Mouse (Mus musculus) lung, embryonic 14.5 days (tissue): ENCODE measurements around the gene Mpz. TPM values are rescaled to one million over a fixed set of nuclear protein-coding genes. Genes with fewer than 3 reads are reported as not detected.

ENCODE experiments used
- ATAC-seq: fragments of 200-750 bp; cut with Nextera tagmentation; 2 replicates; pipeline ENCODE4 v1.8.0; 2017; ENCODE audit warnings: mild to moderate bottlenecking, moderate TSS enrichment, moderate library complexity; ENCODE audit not compliant: insufficient read depth
- DNase-seq: peaks from one replicate; pipeline ENCODE4 v3.0.0-alpha.2; 2015
- H3K27ac ChIP-seq: fragments of 300-500 bp; sonication (generic); 2 replicates; pipeline ENCODE4 v1.5.1; 2014; ENCODE audit warnings: low read depth, mild to moderate bottlenecking, moderate library complexity
- H3K27me3 ChIP-seq: fragments of 300-500 bp; sonication (generic); 2 replicates; pipeline ENCODE4 v1.6.1; 2014; ENCODE audit warnings: low read length, control low read depth; ENCODE audit not compliant: insufficient read depth
- H3K36me3 ChIP-seq: fragments of 300-500 bp; sonication (generic); 2 replicates; pipeline ENCODE4 v1.6.1; 2014; ENCODE audit warnings: control low read depth; ENCODE audit not compliant: insufficient read depth
- H3K4me1 ChIP-seq: fragments of 300-500 bp; sonication (generic); 2 replicates; pipeline ENCODE4 v1.6.1; 2014; ENCODE audit warnings: antibody characterized with exemption, control low read depth; ENCODE audit not compliant: insufficient read depth
- H3K4me2 ChIP-seq: fragments of 300-500 bp; sonication (generic); 2 replicates; pipeline ENCODE4 v1.6.1; 2014; ENCODE audit warnings: mild to moderate bottlenecking
- H3K4me3 ChIP-seq: fragments of 300-500 bp; sonication (generic); 2 replicates; pipeline ENCODE4 v1.5.1; 2014; ENCODE audit warnings: low read depth, low read length
- H3K9ac ChIP-seq: fragments of 300-500 bp; sonication (generic); 2 replicates; pipeline ENCODE4 v1.6.1; 2014
- H3K9me3 ChIP-seq: fragments of 300-500 bp; sonication (generic); 2 replicates; pipeline ENCODE4 v1.6.1; 2016; ENCODE audit warnings: low read depth, low read length, control low read depth
- CTCF ChIP-seq: IDR thresholded peaks from 2 replicates; pipeline ENCODE4 v1.5.1; 2016; ENCODE audit warnings: antibody characterized with exemption, low read depth
- WGBS: fragments of 180-500 bp; shearing (Covaris S2); extraction: QIAGEN DNeasy Blood & Tissue Kit; methylation state at CpG from one replicate; pipeline ENCODE4 v1.1.7; 2014; 5-methylcytosine and 5-hydroxymethylcytosine counted together
- polyA plus RNA-seq: library from polyadenylated mRNA; unstranded; fragments of >200 nt; fragmentation: Nextera tagmentation; extraction: Ambion mirVana; gene quantifications from 2 replicates; pipeline ENCODE4 v1.2.1, GENCODE M21; 2014

Mpz gene
- polyA plus RNA-seq, 1 experiment from 2014 or later = 0.24 TPM

DNA sequence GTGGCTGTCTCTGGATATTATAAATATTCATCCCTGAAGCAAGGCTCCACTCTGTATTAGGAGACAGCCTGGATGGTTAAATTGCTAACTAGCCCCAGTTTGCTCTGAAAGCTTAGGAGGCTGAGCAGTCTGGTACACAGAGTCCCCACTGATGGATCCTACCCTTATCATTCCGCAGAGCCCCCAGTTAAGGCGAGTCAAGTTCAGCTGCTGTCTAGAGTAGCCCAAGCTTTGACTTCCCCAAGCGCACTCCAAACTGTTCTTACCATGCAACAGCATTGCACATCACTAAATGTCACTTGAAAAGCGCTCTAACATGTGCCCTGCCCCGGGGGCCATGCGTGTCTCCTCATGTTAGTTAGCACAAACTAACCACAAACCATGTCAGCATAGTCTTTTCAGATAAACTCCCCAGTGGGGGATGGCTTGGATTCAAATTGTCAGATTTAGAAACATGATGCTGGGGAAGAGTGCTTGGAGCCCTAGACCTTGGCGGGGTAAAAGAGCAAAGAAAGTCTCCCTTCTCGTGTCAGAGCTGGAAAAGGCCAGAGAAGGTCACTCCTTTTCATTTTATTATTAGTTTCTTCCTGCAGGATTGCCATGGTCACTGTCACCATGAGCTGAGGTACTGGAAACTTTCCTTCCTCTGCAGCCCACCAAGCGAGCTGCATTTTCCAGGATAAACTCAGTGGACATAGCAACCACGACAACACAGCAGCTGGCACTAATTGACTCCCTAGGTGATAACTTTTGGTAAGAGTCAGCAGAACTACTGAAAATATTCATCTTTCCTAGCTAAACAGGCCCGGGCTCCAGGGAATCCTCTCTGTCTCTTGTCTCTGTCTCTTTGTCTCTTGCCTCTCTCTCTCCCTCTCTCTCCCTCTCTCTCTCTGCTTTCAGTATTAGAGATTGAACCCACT is 43.7 kb downstream of the Mpz start:
- H3K36me3 ChIP-seq = no peaks in the 10 kb centered on the region
- TF ChIP-seq CTCF = no peak
- DNase-seq (no peak), ATAC-seq (no peak)
- no peak overlapping the region for H3K27ac ChIP-seq
- no peak overlapping the region; the same call in 1 of the 2 replicates for H3K4me2 ChIP-seq
- no peak overlapping the region for H3K4me3 ChIP-seq
- no peak overlapping the region for H3K9ac ChIP-seq
- peaks cover 6% of the 10 kb centered on the region for H3K4me1 ChIP-seq
- no peaks in the 10 kb centered on the region for H3K9me3 ChIP-seq
- WGBS = 31% methylated on average over 11 of the region's 11 CpGs
- peaks cover 51% of the 10 kb centered on the region for H3K27me3 ChIP-seq

GRCm38 (mm10) chr1:171195046-171195822 is 44.7 kb downstream of the Mpz start:
- no peak overlapping the region for H3K27ac ChIP-seq

GRCm38 (mm10) chr1:171195887-171196397 is 45.4 kb downstream of the Mpz start, which contains the start of gene Pcp4l1:
Gene Pcp4l1, minus strand, starts transcription at chr1:171196268.
- peak within 1 kb of the TSS; percentile 51 for H3K4me3 ChIP-seq
- peak within 1 kb of the TSS; percentile 46 for H3K9ac ChIP-seq
- no peak within 1 kb of the TSS for H3K27ac ChIP-seq
- WGBS = under 1% methylated on average over 33 of the region's 33 CpGs
- H3K4me1 ChIP-seq = no peaks in the 10 kb centered on the region; the same call in 1 of the 2 replicates
- H3K9me3 ChIP-seq = no peaks in the 10 kb centered on the region
- no peaks in the 10 kb centered on the region for H3K36me3 ChIP-seq
- DNase-seq = peak; percentile 68
- peaks cover 51% of the 10 kb centered on the region for H3K27me3 ChIP-seq
- ATAC-seq = peak; percentile 86
- H3K4me2 ChIP-seq = peak within 1 kb of the TSS; percentile 88
- TF ChIP-seq CTCF = no peak

More at GRCm38 (mm10) chr1:171195046-171195822, 44.7 kb downstream of the Mpz start:
- Histone ChIP-seq H3K4me1 (no peaks in the 10 kb centered on the region; the same call in 1 of the 2 replicates), H3K27me3 (peaks cover 51% of the 10 kb centered on the region), H3K4me2 (peak overlapping the region; percentile 88), H3K9ac (peak overlapping the region; percentile 46; the same call in 1 of the 2 replicates), H3K9me3 (no peaks in the 10 kb centered on the region), H3K4me3 (peak overlapping the region; percentile 51), H3K36me3 (no peaks in the 10 kb centered on the region)
- WGBS = 8% methylated on average over 20 of the region's 20 CpGs
- ATAC-seq (0 out of 2 replicates have a peak, but pooled peaks have one; percentile 12), DNase-seq (peak; percentile 17)
- no peak for TF ChIP-seq CTCF

DNA sequence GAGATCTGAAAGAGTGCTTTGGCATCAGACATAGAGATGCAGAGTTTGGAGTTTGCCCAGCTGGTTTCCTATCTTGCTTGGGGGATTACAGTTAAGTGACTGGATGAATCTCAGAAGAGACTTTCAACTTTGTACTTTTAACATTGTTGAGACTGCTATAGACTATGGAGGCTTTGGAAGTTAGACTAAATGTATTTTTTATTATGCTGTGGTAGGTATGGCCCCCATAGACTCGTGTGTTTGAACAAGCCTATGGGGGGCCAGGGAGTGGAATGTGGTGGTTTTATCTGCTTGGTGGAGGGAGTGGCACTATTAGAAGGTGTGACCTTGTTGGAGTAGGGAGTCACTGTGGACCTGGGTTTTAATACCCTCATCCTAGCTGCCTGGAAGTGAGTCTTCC is 49.0 kb downstream of the Mpz start:
- no peak for TF ChIP-seq CTCF
- no peak for ATAC-seq
- H3K9me3 ChIP-seq = no peaks in the 10 kb centered on the region
- no peaks in the 10 kb centered on the region; the same call in 1 of the 2 replicates for H3K4me1 ChIP-seq
- WGBS = 29% methylated on average over 1 of the region's 1 CpGs
- no peak overlapping the region for H3K4me3 ChIP-seq
- no peak overlapping the region for H3K27ac ChIP-seq
- no peak overlapping the region for H3K4me2 ChIP-seq
- H3K36me3 ChIP-seq = no peaks in the 10 kb centered on the region
- DNase-seq = no peak
- H3K9ac ChIP-seq = no peak overlapping the region
- H3K27me3 ChIP-seq = peaks cover 28% of the 10 kb centered on the region

DNA sequence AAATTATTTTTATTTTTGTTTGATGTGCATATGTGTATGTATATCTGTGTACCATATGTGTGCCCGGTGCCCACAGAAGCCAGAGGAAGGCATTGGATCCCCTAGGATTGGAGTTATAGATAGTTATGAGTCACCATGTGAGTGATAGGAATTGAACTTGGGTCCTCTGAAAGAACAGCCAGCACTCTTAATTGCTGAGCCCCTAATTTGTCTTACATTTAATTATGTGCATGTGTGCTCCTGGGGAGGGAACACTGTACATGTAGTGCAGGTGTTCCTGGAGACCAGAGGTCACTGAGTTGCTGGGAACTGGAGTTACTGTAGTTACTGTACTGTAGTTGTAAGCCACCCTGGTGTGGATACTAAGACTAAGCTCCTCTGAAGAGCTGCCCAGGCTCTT is 50.3 kb downstream of the Mpz start:
- 96% methylated on average over 1 of the region's 1 CpGs for WGBS
- peaks cover 15% of the 10 kb centered on the region for H3K27me3 ChIP-seq
- TF ChIP-seq CTCF = no peak
- H3K9me3 ChIP-seq = no peaks in the 10 kb centered on the region
- no peaks in the 10 kb centered on the region; the same call in 1 of the 2 replicates for H3K4me1 ChIP-seq
- no peak for DNase-seq
- H3K9ac ChIP-seq = no peak overlapping the region
- H3K36me3 ChIP-seq = no peaks in the 10 kb centered on the region
- no peak overlapping the region for H3K4me3 ChIP-seq
- ATAC-seq = no peak
- no peak overlapping the region for H3K27ac ChIP-seq
- H3K4me2 ChIP-seq = no peak overlapping the region

- H3K27ac ChIP-seq = no peak overlapping the region
- DNase-seq (no peak), ATAC-seq (no peak)
- no peak overlapping the region for H3K9ac ChIP-seq
- no peak overlapping the region for H3K4me3 ChIP-seq
- no peaks in the 10 kb centered on the region for H3K4me1 ChIP-seq
- no peaks in the 10 kb centered on the region for H3K27me3 ChIP-seq
- WGBS = 48% methylated on average over 11 of the region's 11 CpGs
- H3K9me3 ChIP-seq = no peaks in the 10 kb centered on the region
- no peaks in the 10 kb centered on the region for H3K36me3 ChIP-seq
- H3K4me2 ChIP-seq = no peak overlapping the region
- TF ChIP-seq CTCF = no peak
These were observed 53.1 kb downstream of the Mpz start for GRCm38 (mm10) chr1:171203471-171204248.
